Mouse (Mus musculus) embryonic facial prominence, embryonic 11.5 days (tissue): ENCODE results near the gene B020031M17Rik. TPM values are rescaled to one million over a fixed set of nuclear protein-coding genes. Genes with fewer than 3 reads are reported as not detected.
"Not testable (repeated sequence)": the region's sequence is repeated elsewhere in the genome, so short reads cannot be mapped to it uniquely, and the experiment has no call there.

Experiments
- ATAC-seq: fragments of 200-750 bp; cut with Nextera tagmentation; replicated peaks from 2 replicates; pipeline ENCODE4 v1.8.0; 2017; ENCODE audit warnings: low read depth; ENCODE audit not compliant: insufficient number of reproducible peaks, low FRiP score, low TSS enrichment
- DNase-seq: peaks from one replicate; pipeline ENCODE4 v3.0.0-alpha.2; 2015; ENCODE audit warnings: low spot score
- H3K27ac ChIP-seq: fragments of 300-500 bp; sonication (generic); replicated peaks from 2 replicates; pipeline ENCODE4 v1.5.1; 2014; ENCODE audit warnings: mild to moderate bottlenecking, low read depth, low read length, control low read depth
- H3K27me3 ChIP-seq: fragments of 300-500 bp; sonication (generic); 2 replicates; pipeline ENCODE4 v1.6.1; 2014; ENCODE audit warnings: mild to moderate bottlenecking, low read length, moderate library complexity, mixed read lengths; ENCODE audit not compliant: control insufficient read depth, insufficient read depth
- H3K36me3 ChIP-seq: fragments of 300-500 bp; sonication (generic); replicated peaks from 2 replicates; pipeline ENCODE4 v1.6.1; 2014; ENCODE audit warnings: low read depth, mild to moderate bottlenecking, low read length, moderate library complexity, mixed read lengths; ENCODE audit not compliant: control insufficient read depth, insufficient read depth
- H3K4me1 ChIP-seq: fragments of 300-500 bp; sonication (generic); 2 replicates; pipeline ENCODE4 v1.6.1; 2014; ENCODE audit warnings: low read length, mixed read lengths; ENCODE audit not compliant: control insufficient read depth, insufficient read depth
- H3K4me2 ChIP-seq: fragments of 300-500 bp; sonication (generic); 2 replicates; pipeline ENCODE4 v1.6.1; 2014; ENCODE audit warnings: low read depth, mild to moderate bottlenecking, control low read depth, low read length, moderate library complexity
- H3K4me3 ChIP-seq: fragments of 300-500 bp; sonication (generic); 2 replicates; pipeline ENCODE4 v1.5.1; 2014; ENCODE audit warnings: low read depth, low read length, control low read depth
- H3K9ac ChIP-seq: fragments of 300-500 bp; sonication (generic); replicated peaks from 2 replicates; pipeline ENCODE4 v1.6.1; 2014; ENCODE audit warnings: mild to moderate bottlenecking, control low read depth, low read length
- H3K9me3 ChIP-seq: fragments of 300-500 bp; sonication (generic); replicated peaks from 2 replicates; pipeline ENCODE4 v1.6.1; 2016; ENCODE audit warnings: mild to moderate bottlenecking, low read length, inconsistent platforms, mixed read lengths; ENCODE audit not compliant: control insufficient read depth
- WGBS: fragments of 180-500 bp; shearing (Covaris S2); extraction: QIAGEN DNeasy Blood & Tissue Kit; methylation state at CpG from one replicate; pipeline ENCODE4 v1.1.7; 2014; 5-methylcytosine and 5-hydroxymethylcytosine counted together
- polyA plus RNA-seq: library from polyadenylated mRNA; unstranded; fragments of >200 nt; fragmentation: Nextera tagmentation; extraction: Ambion mirVana; gene quantifications from 2 replicates; pipeline ENCODE4 v1.2.1, GENCODE M21; 2014

B020031M17Rik gene
- polyA plus RNA-seq, 1 experiment from 2014 or later: not detected

DNA sequence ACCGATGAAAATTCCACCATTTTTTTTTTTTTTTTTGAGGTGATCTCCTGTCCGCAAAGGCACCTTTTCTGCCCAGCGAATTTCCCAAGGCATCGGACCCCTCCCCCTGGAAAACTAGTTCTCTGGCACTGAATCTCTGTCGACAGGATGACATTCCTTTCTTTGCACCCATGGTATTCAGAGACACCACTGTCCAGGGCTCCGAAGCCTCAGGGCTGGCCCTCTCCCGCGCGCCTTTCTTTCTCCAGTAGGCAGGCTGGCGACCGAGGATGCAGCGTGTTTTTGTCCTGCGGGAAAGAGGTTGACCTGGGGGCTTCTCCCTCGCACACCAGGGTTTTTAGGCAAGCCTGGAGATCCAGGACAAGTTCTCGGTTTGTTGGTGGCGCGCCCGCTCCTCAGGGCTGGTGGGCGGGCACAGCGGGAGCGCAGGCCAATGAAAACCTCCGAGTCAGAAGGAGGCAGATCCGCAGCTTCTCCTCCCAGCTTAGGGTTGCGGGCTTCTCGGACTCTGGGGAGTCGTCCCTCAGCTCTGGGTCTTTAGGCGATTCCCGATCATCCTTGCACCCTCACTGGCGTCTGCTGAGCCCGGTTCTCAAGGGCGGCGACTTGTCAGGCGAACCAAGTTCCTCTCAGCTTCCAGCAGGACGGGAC lies 14.8 kb upstream of the B020031M17Rik start:
- not testable (repeated sequence) for DNase-seq, H3K27me3 ChIP-seq, H3K9ac ChIP-seq, H3K27ac ChIP-seq, H3K4me3 ChIP-seq, H3K4me2 ChIP-seq, H3K9me3 ChIP-seq, H3K36me3 ChIP-seq, H3K4me1 ChIP-seq
- WGBS: 0% methylated on average over 13 of the region's 34 CpGs
- ATAC-seq: peak; percentile 80

DNA sequence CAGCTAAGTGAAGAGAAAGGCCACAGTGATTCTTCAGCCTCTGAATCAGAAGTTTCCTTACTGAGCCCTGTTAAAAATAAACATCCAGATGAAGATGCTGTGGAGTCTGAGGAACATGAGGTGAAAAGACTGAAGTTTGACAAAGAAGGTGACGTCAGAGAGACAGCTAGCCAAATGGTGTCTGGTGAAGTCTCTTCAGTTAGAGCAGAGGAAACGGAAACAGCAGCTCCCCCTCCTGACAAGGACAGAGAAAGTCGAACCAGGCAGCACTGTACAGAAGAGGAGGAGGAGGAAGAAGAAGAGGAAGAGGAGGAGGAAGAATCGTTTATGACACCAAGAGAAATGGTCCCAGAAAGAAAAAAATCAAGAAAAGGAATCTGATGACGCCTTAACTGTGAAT lies 12.2 kb upstream of the B020031M17Rik start:
- ATAC-seq: not testable (repeated sequence)

DNA sequence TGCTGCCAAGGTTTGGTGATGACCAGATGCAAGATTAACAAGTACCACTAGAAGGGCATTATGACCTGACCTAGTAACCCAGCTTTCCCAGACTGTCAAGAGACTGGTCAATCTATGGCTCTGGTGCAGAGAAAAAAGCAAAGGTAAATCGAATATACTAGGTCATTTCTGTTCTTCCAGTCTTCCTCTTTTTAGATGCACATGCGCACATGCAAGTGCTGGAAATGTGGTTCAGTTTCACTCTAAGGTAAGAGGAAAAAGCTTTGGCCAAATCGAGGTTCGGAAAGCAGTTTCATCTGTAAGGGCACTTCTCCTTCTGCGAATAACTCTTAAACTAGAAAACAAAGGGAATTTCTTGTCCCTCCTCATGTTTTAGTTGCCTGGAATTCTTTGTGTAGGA lies 5.0 kb upstream of the B020031M17Rik start:
- not testable (repeated sequence) for DNase-seq, H3K36me3 ChIP-seq, H3K9ac ChIP-seq, H3K27ac ChIP-seq, H3K4me3 ChIP-seq, ATAC-seq, H3K4me1 ChIP-seq, H3K4me2 ChIP-seq, H3K9me3 ChIP-seq, H3K27me3 ChIP-seq
- no CpG with 5 or more reads among the region's 5 CpGs for WGBS

More for the DNA sequence above, 12.2 kb upstream of the B020031M17Rik start:
- not testable (repeated sequence) for H3K4me1 ChIP-seq, H3K27me3 ChIP-seq, DNase-seq, H3K4me3 ChIP-seq, H3K27ac ChIP-seq, H3K9me3 ChIP-seq, H3K36me3 ChIP-seq, H3K4me2 ChIP-seq, H3K9ac ChIP-seq
- WGBS: no CpG with 5 or more reads among the region's 5 CpGs

DNA sequence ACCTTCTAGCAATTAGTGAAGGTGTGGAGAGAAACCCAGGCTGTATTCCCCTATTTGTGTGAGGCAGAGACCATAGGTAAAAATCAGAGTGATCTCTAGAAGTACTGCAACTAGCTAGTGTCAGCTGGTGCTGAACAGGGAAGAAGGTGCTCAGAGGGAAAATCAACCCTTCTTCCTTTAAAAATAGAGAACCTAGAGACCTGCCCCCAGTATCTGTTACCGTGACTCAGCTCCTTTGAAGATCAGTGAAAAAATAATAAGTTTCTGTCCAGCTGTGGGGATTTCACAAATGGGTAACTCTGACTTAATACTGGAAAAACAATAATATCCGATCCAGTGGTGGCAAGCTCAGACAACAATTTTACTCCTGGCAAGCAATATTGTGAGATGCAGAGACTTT lies 4.5 kb upstream of the B020031M17Rik start:
- H3K36me3 ChIP-seq, H3K9ac ChIP-seq, ATAC-seq, H3K4me3 ChIP-seq, H3K9me3 ChIP-seq, H3K27ac ChIP-seq, H3K27me3 ChIP-seq, DNase-seq, H3K4me2 ChIP-seq, H3K4me1 ChIP-seq: not testable (repeated sequence)
- 85% methylated on average over 2 of the region's 2 CpGs for WGBS

DNA sequence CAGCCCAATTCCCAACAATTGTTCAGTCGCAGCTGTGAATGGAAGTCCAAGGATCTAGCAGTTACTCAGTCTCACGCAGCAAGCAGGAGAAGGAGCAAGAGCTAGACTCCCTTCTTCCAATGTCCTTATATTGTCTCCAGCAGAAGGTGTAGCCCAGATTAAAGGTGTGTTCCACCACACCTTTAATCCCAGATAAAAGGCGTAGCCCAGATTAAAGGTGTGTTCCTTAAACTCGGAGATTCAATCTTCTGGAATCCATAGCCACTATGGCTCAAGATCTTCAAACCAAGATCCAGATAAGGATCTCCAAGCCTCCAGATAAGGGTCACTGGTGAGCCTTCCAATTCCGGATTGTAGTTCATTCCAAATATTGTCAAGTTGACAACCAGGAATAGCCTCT lies 21.4 kb downstream of the B020031M17Rik start, which contains the start of gene Gm21761:
Gm21761 (minus strand) TSS at position 101 of the 400 bp plus-strand sequence.
- H3K9me3 ChIP-seq, H3K27me3 ChIP-seq, H3K9ac ChIP-seq, ATAC-seq, H3K4me3 ChIP-seq, DNase-seq, H3K4me2 ChIP-seq, H3K27ac ChIP-seq, H3K36me3 ChIP-seq, H3K4me1 ChIP-seq: not testable (repeated sequence)
- no CpG with 5 or more reads among the region's 5 CpGs for WGBS

DNA sequence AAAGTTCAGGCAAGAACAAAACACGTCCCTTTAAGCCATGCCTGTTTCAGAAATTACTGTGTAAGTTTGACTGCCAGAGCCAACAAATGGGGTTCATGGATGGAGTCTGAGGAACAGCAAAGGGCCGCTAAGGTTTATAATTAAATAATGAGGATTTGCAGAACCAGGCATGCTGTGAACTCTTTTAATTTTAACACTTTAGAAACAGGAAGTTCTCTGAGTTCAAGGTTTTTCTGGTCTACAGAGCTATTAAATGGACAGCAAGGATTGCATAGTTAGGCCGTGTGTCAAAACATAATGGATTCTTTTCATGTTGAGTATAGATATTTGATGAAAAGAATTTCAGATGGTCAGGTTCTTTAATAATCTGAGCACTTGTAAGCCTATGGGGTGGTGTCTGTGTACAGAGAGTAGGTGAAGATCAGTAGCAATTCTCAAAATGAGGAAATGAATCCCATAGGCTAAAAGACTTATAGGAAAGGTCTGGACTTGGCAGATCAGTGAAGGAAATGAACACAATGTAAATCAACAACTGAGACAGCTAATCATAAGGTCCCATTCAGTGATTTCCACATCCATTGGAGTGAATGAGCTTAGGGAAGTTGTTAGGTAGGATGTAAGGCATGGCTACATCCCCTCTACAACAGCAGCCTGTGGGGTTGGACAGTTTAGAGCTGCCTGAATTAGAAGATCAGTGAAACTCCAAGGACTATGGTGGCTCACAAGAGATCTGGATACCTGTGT lies 25.8 kb downstream of the B020031M17Rik start:
- H3K4me1 ChIP-seq, H3K4me3 ChIP-seq, H3K27me3 ChIP-seq, H3K9ac ChIP-seq, H3K27ac ChIP-seq, ATAC-seq, DNase-seq, H3K36me3 ChIP-seq, H3K9me3 ChIP-seq, H3K4me2 ChIP-seq: not testable (repeated sequence)
- 67% methylated on average over 2 of the region's 3 CpGs for WGBS

DNA sequence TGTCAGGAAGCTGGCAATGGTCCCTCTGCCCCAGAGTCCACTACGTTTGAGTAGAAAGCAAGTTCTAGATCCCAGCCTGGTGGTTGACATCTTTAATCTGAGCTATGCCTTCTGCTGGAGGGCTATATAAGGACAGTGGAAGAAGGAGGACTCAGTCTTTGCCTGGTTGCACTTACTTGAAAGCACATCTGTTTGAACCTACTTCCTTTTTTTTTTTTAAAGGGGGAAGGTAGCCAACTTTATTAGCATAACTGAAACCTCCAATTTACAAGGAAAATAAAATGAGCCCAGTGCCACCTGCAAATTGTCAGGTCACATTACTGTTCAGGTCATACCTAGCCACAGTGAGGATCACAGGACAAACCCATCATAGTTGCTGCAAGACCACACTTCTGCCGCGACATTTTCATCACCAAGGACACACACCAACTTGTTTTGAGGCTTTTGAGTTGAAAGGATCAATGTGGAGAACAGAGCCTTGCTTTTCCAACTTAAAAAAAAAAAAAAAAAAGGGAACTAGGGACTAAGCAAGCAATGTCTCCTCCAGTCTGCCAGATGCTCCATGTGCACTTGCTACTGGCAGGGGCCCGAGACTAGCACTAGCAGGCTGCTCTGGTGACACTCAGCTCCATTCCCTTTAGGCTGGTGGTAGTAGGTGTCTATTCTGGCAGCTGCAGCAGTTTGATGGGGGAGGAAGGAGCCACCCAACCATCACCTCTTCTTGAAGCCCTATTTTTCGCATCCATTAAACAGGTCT lies 33.5 kb downstream of the B020031M17Rik start:
- not testable (repeated sequence) for H3K9me3 ChIP-seq, H3K4me3 ChIP-seq, H3K9ac ChIP-seq, DNase-seq, ATAC-seq, H3K4me2 ChIP-seq, H3K27ac ChIP-seq, H3K4me1 ChIP-seq, H3K36me3 ChIP-seq, H3K27me3 ChIP-seq
- WGBS: 80% methylated on average over 4 of the region's 5 CpGs

DNA sequence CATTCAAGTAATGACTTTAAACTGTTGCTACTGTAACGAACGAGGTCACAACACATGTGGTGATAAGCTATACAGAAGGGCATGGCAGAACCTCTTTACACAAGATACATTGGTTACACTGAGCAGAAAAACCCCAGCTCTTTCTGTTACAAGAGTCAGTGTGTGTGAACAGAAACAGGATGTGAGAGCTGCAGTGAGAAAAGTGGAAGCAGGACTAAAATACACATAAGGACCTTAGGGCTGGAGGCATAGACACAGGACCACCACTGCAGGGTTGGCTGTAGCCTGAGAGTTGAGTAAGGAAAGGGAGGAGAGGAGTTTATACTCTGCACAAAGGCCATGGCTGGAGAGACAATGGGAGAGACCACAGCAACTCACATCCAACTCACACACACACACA lies 34.2 kb downstream of the B020031M17Rik start:
- 71% methylated on average over 2 of the region's 2 CpGs for WGBS
- not testable (repeated sequence) for DNase-seq, H3K4me2 ChIP-seq, H3K27me3 ChIP-seq, H3K36me3 ChIP-seq, ATAC-seq, H3K4me1 ChIP-seq, H3K9ac ChIP-seq, H3K27ac ChIP-seq, H3K9me3 ChIP-seq, H3K4me3 ChIP-seq
